Mouse (Mus musculus): ENCODE results near the gene B3galnt2.

DNA sequence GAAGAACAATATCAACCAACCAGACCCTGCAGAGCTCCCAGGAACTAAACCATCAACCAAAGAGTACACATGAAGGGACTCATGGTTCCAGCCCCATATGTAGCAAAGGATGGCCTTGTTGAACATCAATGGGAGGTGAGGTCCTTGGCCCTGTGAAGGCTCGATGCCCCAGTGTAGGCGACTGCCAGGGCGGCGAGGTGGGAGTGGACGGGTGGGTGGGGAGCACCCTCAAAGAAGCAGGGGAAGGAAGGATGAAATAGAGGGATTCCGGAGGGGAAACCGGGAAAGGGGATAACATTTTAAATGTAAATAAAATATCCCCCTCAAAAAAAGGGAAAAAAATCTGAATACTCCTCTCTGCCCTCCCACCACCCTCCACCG, 84.6 kb downstream of the B3galnt2 start:
- TF ChIP-seq CTCF (IDR thresholded peaks at IDR 0.05; ENCODE audit: borderline replicate concordance, extremely low read depth, insufficient read depth, insufficient read length) (no peak), POLR2A (IDR thresholded peaks at IDR 0.05; ENCODE audit: borderline replicate concordance, extremely low read depth, insufficient read depth, insufficient read length, poor library complexity, severe bottlenecking) (no peak)

Measured in brain, embryonic 14.5 days (tissue).